10 mouse cellular contexts compared by ENCODE assay signal in genomic region chr14:29110351-29111091, GRCm38 (mm10).
DNase-seq lines count a peak whose midpoint lies in the region; ATAC-seq and TF ChIP-seq lines count a peak whose summit lies in the region.
"Had no signal": no experiment of that assay in that cellular context is flagged by ENCODE, and none has a peak within 500 bp of the region (broad histone marks: within the 10 kb centered on the region; RNA-seq: fewer than 3 reads in every experiment).

No protein-coding gene starts in this region.

- DNase-seq in heart, adult 8-10 months (ENCODE audit: low spot score) = peak; percentile 7
- DNase-seq in heart, embryonic 10.5 days (ENCODE audit: low spot score) = no peak
- DNase-seq in lung, postnatal 10 days = peak; percentile 36
- DNase-seq in lung, postnatal 4 days = no peak
- DNase-seq in brain, embryonic 14.5 days (ENCODE audit: low read depth) = peak; percentile 63
- DNase-seq in lung, postnatal 36 days = peak; percentile 32
- no peak for DNase-seq in thymus, postnatal 0 days (ENCODE audit: low spot score)
- DNase-seq: thymus, adult 18-20 months had no signal

- H3K36me3 ChIP-seq in heart, embryonic 10.5 days = no peaks in the 10 kb centered on the region
- H3K36me3 ChIP-seq: hindbrain, embryonic 15.5 days had no signal

- no peaks in the 10 kb centered on the region for H3K4me1 ChIP-seq in heart, embryonic 10.5 days

- WGBS in heart, embryonic 10.5 days = 64% methylated on average over 9 of the region's 9 CpGs

- TF ChIP-seq CTCF in brain, embryonic 14.5 days (IDR thresholded peaks at IDR 0.05; ENCODE audit: borderline replicate concordance, extremely low read depth, insufficient read depth, insufficient read length) = peak; percentile 56; the same call in 1 of the 2 replicates

- no peak for ATAC-seq in megakaryocyte-erythroid progenitor cell, adult 5-6 weeks (replicated peaks; ENCODE audit: low FRiP score, low TSS enrichment, poor library complexity, severe bottlenecking)

- no peak overlapping the region for H3K27ac ChIP-seq in heart, embryonic 10.5 days
- H3K27ac ChIP-seq: hindbrain, embryonic 15.5 days had no signal

- H3K9me3 ChIP-seq in heart, embryonic 10.5 days = no peaks in the 10 kb centered on the region

- H3K4me3 ChIP-seq in heart, embryonic 10.5 days = no peak overlapping the region
- H3K4me3 ChIP-seq: hindbrain, embryonic 15.5 days had no signal

- TF ChIP-seq POLR2A in brain, embryonic 14.5 days (IDR thresholded peaks at IDR 0.05; ENCODE audit: borderline replicate concordance, extremely low read depth, insufficient read depth, insufficient read length, poor library complexity, severe bottlenecking) = no peak

- no peaks in the 10 kb centered on the region for H3K27me3 ChIP-seq in heart, embryonic 10.5 days (ENCODE audit: insufficient read depth, poor library complexity, severe bottlenecking)
- H3K27me3 ChIP-seq: hindbrain, embryonic 15.5 days had no signal

Comparison
In these comparisons a context has a peak if more than half of its experiments do, and no peak if none do; other contexts are left out.
1. DNase-seq: peak in heart, adult 8-10 months (single experiment), lung, postnatal 10 days (single experiment), brain, embryonic 14.5 days (single experiment) and lung, postnatal 36 days (single experiment); none in heart, embryonic 10.5 days (single experiment), lung, postnatal 4 days (0 of 2) and thymus, postnatal 0 days (single experiment).